21 mouse cellular contexts compared by ENCODE assay signal in the genomic region with DNA sequence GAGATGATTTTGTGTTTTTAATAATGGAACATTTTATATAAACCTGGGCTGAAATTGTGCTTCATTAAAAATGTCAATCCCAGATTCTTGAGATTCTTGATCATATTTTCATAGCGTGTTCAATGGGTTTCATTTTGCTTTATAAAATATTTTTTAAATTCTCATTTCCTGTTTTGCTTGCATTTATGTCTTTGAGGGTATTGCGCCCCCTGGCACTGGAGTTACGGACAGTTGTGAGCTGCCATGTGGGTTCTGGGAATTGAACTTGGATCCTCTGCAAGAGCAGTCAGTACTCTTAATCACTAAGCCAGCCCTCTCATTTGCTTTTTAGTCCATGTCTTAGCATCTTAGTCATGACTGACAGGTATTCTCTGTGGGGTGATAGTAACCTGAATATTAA. TPM values are rescaled to one million over a fixed set of nuclear protein-coding genes. Genes with fewer than 3 reads are reported as not detected.
A peak's percentile ranks its signal among the peaks of the same experiment; 100 is the strongest.
DNase-seq lines count a peak whose midpoint lies in the region; ATAC-seq and TF ChIP-seq lines count a peak whose summit lies in the region.
"Had no signal": no experiment of that assay in that cellular context is flagged by ENCODE, and none has a peak within 500 bp of the region (broad histone marks: within the 10 kb centered on the region; RNA-seq: fewer than 3 reads in every experiment).

No protein-coding gene starts in this region.

- ATAC-seq in kidney, postnatal 0 days (replicated peaks; ENCODE audit: low FRiP score, low read depth), result no peak
- ATAC-seq in Patski, result no peak
- ATAC-seq in megakaryocyte progenitor cell, adult 5-6 weeks (replicated peaks; ENCODE audit: poor library complexity), result no peak
- ATAC-seq: forebrain, embryonic 13.5 days; liver, embryonic 12.5 days; midbrain, embryonic 13.5 days had no signal

- no peaks in the 10 kb centered on the region for H3K36me3 ChIP-seq in kidney, postnatal 0 days (ENCODE audit: insufficient read depth, low read length)
- H3K36me3 ChIP-seq: G1E; limb, embryonic 13.5 days; liver, embryonic 12.5 days; midbrain, embryonic 13.5 days; neural tube, embryonic 12.5 days had no signal

- POLR2A ChIA-PET in Patski (lab: Charles Lee), result no interaction called here

- H3K4me3 ChIP-seq in kidney, postnatal 0 days (replicated peaks; ENCODE audit: low read depth, low read length), result no peak overlapping the region
- H3K4me3 ChIP-seq: forebrain, embryonic 13.5 days; limb, embryonic 13.5 days; liver, embryonic 12.5 days; megakaryocyte, embryonic 14.5 days; midbrain, embryonic 13.5 days; neural tube, embryonic 12.5 days had no signal

- no peaks in the 10 kb centered on the region for H3K9me3 ChIP-seq in kidney, postnatal 0 days (replicated peaks; ENCODE audit: low read length)
- H3K9me3 ChIP-seq: forebrain, embryonic 13.5 days; liver, embryonic 12.5 days; midbrain, embryonic 13.5 days; neural tube, embryonic 12.5 days had no signal

- DNase-seq in kidney, postnatal 0 days (ENCODE audit: low spot score), result no peak
- no peak for DNase-seq in kidney, adult 8-10 months
- peak; percentile 27 for DNase-seq in thymus, postnatal 4 days
- no peak for DNase-seq in thymus, postnatal 0 days (ENCODE audit: low spot score)
- no peak for DNase-seq in Patski (ENCODE audit: low read depth, low spot score)
- DNase-seq in right cerebral cortex, adult 18-20 months, result no peak
- DNase-seq: adrenal gland, postnatal 14 days; cerebellum, adult 2 months; cerebellum, postnatal 25 days; heart, postnatal 4 days; lung, adult 18-20 months; right cerebral cortex, postnatal 4 days had no signal

- in situ Hi-C loops in Patski (cut with MboI; ENCODE audit: low pct_unique_long_range_greater_than_20kb), result no loop called here

- CTCF ChIA-PET in Patski (lab: Charles Lee), result no interaction called here

- WGBS in kidney, postnatal 0 days, result 89% methylated on average over 3 of the region's 3 CpGs

- no peak overlapping the region for H3K9ac ChIP-seq in kidney, postnatal 0 days (ENCODE audit: low read depth, low read length)
- H3K9ac ChIP-seq: forebrain, embryonic 13.5 days; hindbrain, embryonic 14.5 days; limb, embryonic 13.5 days; liver, embryonic 12.5 days; midbrain, embryonic 13.5 days; neural tube, embryonic 12.5 days had no signal

- H3K4me2 ChIP-seq in kidney, postnatal 0 days (ENCODE audit: low read length), result no peak overlapping the region
- H3K4me2 ChIP-seq: forebrain, embryonic 13.5 days; hindbrain, embryonic 14.5 days; limb, embryonic 13.5 days; liver, embryonic 12.5 days; midbrain, embryonic 13.5 days; neural tube, embryonic 12.5 days had no signal

- no peak overlapping the region for H3K27ac ChIP-seq in kidney, postnatal 0 days
- H3K27ac ChIP-seq: forebrain, embryonic 13.5 days; hindbrain, embryonic 14.5 days; limb, embryonic 13.5 days; liver, embryonic 12.5 days; midbrain, embryonic 13.5 days; neural tube, embryonic 12.5 days had no signal

- TF ChIP-seq CTCF in kidney, postnatal 0 days (IDR thresholded peaks at IDR 0.05; ENCODE audit: low read depth), result peak; percentile 19; the same call in 1 of the 2 replicates
- TF ChIP-seq CTCF in Patski (IDR thresholded peaks at IDR 0.05), result peak; percentile 26

- 0 out of 2 replicates have a peak, but pooled peaks cover 12% of the 10 kb centered on the region for H3K4me1 ChIP-seq in kidney, postnatal 0 days (replicated peaks; ENCODE audit: insufficient read depth, low read length)

- H3K27me3 ChIP-seq in kidney, postnatal 0 days (ENCODE audit: insufficient read depth, low read length), result no peaks in the 10 kb centered on the region
- H3K27me3 ChIP-seq in Patski, result no peaks in the 10 kb centered on the region
- H3K27me3 ChIP-seq: forebrain, embryonic 13.5 days; liver, embryonic 12.5 days; midbrain, embryonic 13.5 days; neural tube, embryonic 12.5 days had no signal

RNA-seq across cellular contexts. Expression of a gene that starts 1.8 kb away (rescaled TPM):
- 64.1 and 65.7 TPM in 2 replicates for polyA plus RNA-seq in kidney, postnatal 0 days (2015; fragmentation: Nextera tagmentation; extraction: Ambion mirVana)
- 22.9 and 23.2 TPM in 2 replicates for polyA plus RNA-seq in thymus, postnatal 0 days (2015; fragmentation: Nextera tagmentation; extraction: Ambion mirVana)
- 17.8 TPM for polyA plus RNA-seq in Patski (2021)
- 11.7 and 23.6 TPM in 2 replicates for total RNA-seq in megakaryocyte progenitor cell, adult 5-6 weeks (2015)
- 8.8 and 9.6 TPM in 2 replicates for total RNA-seq in megakaryocyte progenitor cell, adult 5-6 weeks (2017)
- polyA plus RNA-seq: G1E had no signal
